Mouse (Mus musculus): ENCODE results near the gene Ccdc151. TPM values are rescaled to one million over a fixed set of nuclear protein-coding genes. Genes with fewer than 3 reads are reported as not detected.

Gene Ccdc151
- polyA plus RNA-seq, 1 experiment from 2014 or later = 2.6 TPM

DNA sequence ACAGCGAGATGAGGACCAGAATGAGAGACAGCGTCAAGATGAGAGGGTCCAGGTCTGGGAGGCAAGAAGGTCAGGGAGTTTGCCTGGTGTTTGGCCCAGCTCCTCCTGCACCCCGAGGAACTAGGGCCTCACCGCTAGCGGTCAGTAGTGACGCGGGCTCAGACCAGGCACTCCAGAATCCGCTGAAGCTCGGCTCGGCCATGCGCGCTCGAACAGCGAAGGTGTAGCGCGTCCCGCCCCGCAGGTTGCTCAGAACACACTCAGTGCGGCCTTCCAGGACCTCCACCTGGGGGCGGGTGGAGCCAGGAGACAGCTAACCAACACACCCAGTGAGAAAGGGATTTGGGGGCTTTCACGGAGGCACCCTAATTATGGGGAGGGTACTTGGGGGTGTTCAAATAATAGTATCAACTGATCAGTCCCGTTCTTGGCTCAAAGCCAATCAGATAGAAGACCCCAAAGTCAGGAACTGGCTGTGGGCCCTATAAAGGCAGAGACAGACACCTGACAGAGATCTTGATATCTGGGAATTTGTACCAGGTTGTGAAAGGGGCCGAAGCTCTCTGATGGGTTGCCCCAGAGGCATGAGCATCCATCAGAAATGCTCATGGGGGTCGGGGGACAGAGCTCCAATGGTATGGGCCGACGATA, 41.8 kb downstream of the Ccdc151 start:
- DNase-seq (ENCODE audit: low spot score) (peak; percentile 30), ATAC-seq (replicated peaks; ENCODE audit: insufficient number of reproducible peaks, low FRiP score, low TSS enrichment, low read depth) (no peak)
- 0 out of 2 replicates have a peak overlapping the region, but pooled peaks have one; percentile 10 for H3K4me3 ChIP-seq (ENCODE audit: low read depth, low read length)
- H3K9ac ChIP-seq (replicated peaks; ENCODE audit: low read length) = no peak overlapping the region
- 0 out of 2 replicates have a peak, but pooled peaks cover 2% of the 10 kb centered on the region for H3K4me1 ChIP-seq (ENCODE audit: control insufficient read depth, insufficient read depth, low read length)
- no peak overlapping the region for H3K27ac ChIP-seq (replicated peaks; ENCODE audit: low read depth, low read length)
- 7% methylated on average over 26 of the region's 26 CpGs for WGBS
- no peaks in the 10 kb centered on the region for H3K36me3 ChIP-seq (replicated peaks; ENCODE audit: control insufficient read depth, insufficient read depth, low read depth, low read length)
- peak overlapping the region; percentile 0; the same call in 1 of the 2 replicates for H3K4me2 ChIP-seq (ENCODE audit: low read depth, low read length)
- H3K27me3 ChIP-seq (ENCODE audit: control insufficient read depth, insufficient read depth, low read length) = peaks cover 33% of the 10 kb centered on the region
- no peaks in the 10 kb centered on the region for H3K9me3 ChIP-seq (replicated peaks; ENCODE audit: control insufficient read depth, low read length)

DNA sequence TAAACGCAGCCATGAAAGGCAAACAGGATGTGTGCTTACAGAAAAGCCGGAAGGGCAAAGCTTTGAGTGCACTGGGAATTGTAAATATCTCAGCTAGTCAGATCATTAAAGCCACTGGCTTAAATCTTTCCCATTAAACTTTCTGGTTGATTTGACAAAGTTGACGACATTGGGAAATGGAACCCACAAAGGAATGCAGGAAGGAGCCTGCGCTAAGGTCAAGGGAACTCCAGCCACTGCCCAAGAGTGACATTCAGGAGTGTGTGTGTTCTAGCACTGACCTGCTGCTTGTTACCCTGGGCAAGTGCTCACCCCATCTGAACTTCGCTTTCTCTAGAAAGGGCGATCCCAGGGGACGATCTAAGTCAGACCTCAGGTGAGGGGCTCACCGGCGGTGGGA, 42.3 kb downstream of the Ccdc151 start:
- Histone ChIP-seq H3K9me3 (replicated peaks; ENCODE audit: control insufficient read depth, low read length) (no peaks in the 10 kb centered on the region), H3K4me3 (ENCODE audit: low read depth, low read length) (no peak overlapping the region), H3K27me3 (ENCODE audit: control insufficient read depth, insufficient read depth, low read length) (peaks cover 33% of the 10 kb centered on the region), H3K36me3 (replicated peaks; ENCODE audit: control insufficient read depth, insufficient read depth, low read depth, low read length) (no peaks in the 10 kb centered on the region), H3K9ac (replicated peaks; ENCODE audit: low read length) (no peak overlapping the region), H3K4me1 (ENCODE audit: control insufficient read depth, insufficient read depth, low read length) (0 out of 2 replicates have a peak, but pooled peaks cover 2% of the 10 kb centered on the region), H3K4me2 (ENCODE audit: low read depth, low read length) (no peak overlapping the region), H3K27ac (replicated peaks; ENCODE audit: low read depth, low read length) (no peak overlapping the region)
- WGBS = 47% methylated on average over 9 of the region's 9 CpGs
- no peak for DNase-seq (ENCODE audit: low spot score)
- no peak for ATAC-seq (replicated peaks; ENCODE audit: insufficient number of reproducible peaks, low FRiP score, low TSS enrichment, low read depth)

DNA sequence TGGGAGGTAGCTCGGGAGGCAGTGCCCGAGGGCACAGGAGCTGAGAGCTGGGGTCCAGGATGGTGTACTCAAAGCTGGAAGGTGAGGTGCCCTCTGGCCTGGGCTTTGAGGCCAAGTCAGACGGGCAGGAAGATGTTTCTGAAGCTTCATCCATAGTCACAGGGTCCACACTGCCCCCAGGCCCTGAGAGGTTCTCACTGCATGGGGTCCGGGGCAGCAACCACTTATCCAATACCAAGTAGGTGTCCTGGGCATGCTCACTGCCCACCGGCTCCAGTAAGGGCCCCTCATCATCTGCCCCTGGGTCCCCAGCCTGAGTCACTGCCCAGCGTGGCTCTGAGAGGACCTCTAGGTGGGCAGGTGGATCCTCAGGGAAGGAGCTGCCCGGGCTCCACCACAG, 43.2 kb downstream of the Ccdc151 start:
- ATAC-seq (replicated peaks; ENCODE audit: insufficient number of reproducible peaks, low FRiP score, low TSS enrichment, low read depth) (no peak), DNase-seq (ENCODE audit: low spot score) (no peak)
- Histone ChIP-seq H3K27me3 (ENCODE audit: control insufficient read depth, insufficient read depth, low read length) (peaks cover 33% of the 10 kb centered on the region), H3K4me3 (ENCODE audit: low read depth, low read length) (no peak overlapping the region), H3K36me3 (replicated peaks; ENCODE audit: control insufficient read depth, insufficient read depth, low read depth, low read length) (no peaks in the 10 kb centered on the region), H3K9ac (replicated peaks; ENCODE audit: low read length) (no peak overlapping the region), H3K9me3 (replicated peaks; ENCODE audit: control insufficient read depth, low read length) (no peaks in the 10 kb centered on the region), H3K27ac (replicated peaks; ENCODE audit: low read depth, low read length) (no peak overlapping the region), H3K4me1 (ENCODE audit: control insufficient read depth, insufficient read depth, low read length) (0 out of 2 replicates have a peak, but pooled peaks cover 2% of the 10 kb centered on the region), H3K4me2 (ENCODE audit: low read depth, low read length) (no peak overlapping the region)
- 81% methylated on average over 7 of the region's 7 CpGs for WGBS

DNA sequence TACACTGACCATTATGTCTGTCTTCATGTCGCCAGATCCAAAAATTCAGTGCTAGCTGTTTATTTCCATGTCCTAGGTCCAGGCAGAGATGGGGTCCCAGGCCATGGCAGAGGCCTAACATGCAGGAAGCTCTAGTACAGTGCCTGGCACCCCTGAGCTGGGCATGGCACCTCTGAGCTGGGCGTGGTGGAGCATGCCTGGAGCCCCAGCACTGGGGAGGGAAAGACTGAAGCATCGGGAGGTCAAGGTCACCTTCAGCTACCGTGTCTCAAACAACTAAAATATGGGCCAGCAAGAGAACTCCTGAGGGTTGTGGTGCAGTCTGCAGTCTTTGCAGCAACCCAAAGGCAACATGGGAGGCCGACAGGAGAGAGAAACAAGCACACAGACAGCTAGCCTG, 44.1 kb downstream of the Ccdc151 start:
- no peaks in the 10 kb centered on the region for H3K36me3 ChIP-seq (replicated peaks; ENCODE audit: control insufficient read depth, insufficient read depth, low read depth, low read length)
- peaks cover 33% of the 10 kb centered on the region for H3K27me3 ChIP-seq (ENCODE audit: control insufficient read depth, insufficient read depth, low read length)
- H3K9me3 ChIP-seq (replicated peaks; ENCODE audit: control insufficient read depth, low read length) = no peaks in the 10 kb centered on the region
- 82% methylated on average over 5 of the region's 5 CpGs for WGBS
- H3K4me1 ChIP-seq (ENCODE audit: control insufficient read depth, insufficient read depth, low read length) = 0 out of 2 replicates have a peak, but pooled peaks cover 2% of the 10 kb centered on the region
- no peak overlapping the region for H3K4me2 ChIP-seq (ENCODE audit: low read depth, low read length)
- no peak overlapping the region for H3K27ac ChIP-seq (replicated peaks; ENCODE audit: low read depth, low read length)
- H3K4me3 ChIP-seq (ENCODE audit: low read depth, low read length) = no peak overlapping the region
- H3K9ac ChIP-seq (replicated peaks; ENCODE audit: low read length) = no peak overlapping the region
- ATAC-seq (replicated peaks; ENCODE audit: insufficient number of reproducible peaks, low FRiP score, low TSS enrichment, low read depth) (no peak), DNase-seq (ENCODE audit: low spot score) (no peak)

DNA sequence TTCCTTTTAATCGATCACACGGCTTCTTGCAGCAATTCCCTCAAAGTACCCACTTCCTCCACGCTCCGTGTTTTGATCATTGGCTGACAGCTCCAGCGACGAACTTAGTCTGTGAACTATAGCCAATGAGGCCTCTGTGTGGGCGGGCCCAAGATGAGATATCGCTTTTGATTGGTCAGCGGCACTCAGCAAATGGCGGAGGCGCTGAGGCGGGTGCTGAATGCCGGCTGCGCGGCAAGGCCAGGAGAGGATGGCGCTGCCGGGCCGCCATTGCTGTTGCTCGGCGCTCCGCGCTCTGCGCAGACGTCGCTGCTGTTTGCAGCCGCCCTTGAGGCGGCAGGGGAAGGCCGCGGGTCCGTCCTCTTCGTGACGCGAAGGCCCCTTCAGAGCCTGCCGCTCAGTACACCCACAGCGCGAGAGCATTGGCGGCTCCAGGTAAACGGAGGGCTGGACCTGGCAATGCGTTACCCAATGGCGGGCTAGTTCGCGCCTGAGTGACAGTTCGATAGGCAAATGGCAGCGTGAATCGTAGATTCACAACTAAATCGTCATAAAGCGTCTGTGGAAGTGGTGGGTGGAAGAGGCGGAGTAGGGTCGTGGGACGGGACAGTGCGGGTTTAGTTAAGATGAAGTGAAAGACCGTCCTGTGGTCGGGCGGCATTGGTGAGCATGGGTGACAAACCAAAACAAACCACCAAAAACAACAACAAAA, 46.7 kb downstream of the Ccdc151 start, which contains the start of gene Swsap1:
TSS of gene Swsap1 (plus strand) at position 186 of the 712 bp plus-strand sequence.
- DNase-seq (ENCODE audit: low spot score) (peak; percentile 98), ATAC-seq (replicated peaks; ENCODE audit: insufficient number of reproducible peaks, low FRiP score, low TSS enrichment, low read depth) (peak; percentile 97)
- Histone ChIP-seq H3K4me2 (ENCODE audit: low read depth, low read length) (peak within 1 kb of the TSS; percentile 46), H3K27me3 (ENCODE audit: control insufficient read depth, insufficient read depth, low read length) (peaks cover 13% of the 10 kb centered on the region), H3K4me1 (ENCODE audit: control insufficient read depth, insufficient read depth, low read length) (0 out of 2 replicates have a peak, but pooled peaks cover 2% of the 10 kb centered on the region), H3K9ac (replicated peaks; ENCODE audit: low read length) (peak within 1 kb of the TSS; percentile 83), H3K27ac (replicated peaks; ENCODE audit: low read depth, low read length) (peak within 1 kb of the TSS; percentile 73; the same call in 1 of the 2 replicates), H3K36me3 (replicated peaks; ENCODE audit: control insufficient read depth, insufficient read depth, low read depth, low read length) (no peaks in the 10 kb centered on the region), H3K9me3 (replicated peaks; ENCODE audit: control insufficient read depth, low read length) (no peaks in the 10 kb centered on the region), H3K4me3 (ENCODE audit: low read depth, low read length) (peak within 1 kb of the TSS; percentile 67)
- WGBS = under 1% methylated on average over 54 of the region's 54 CpGs

DNA sequence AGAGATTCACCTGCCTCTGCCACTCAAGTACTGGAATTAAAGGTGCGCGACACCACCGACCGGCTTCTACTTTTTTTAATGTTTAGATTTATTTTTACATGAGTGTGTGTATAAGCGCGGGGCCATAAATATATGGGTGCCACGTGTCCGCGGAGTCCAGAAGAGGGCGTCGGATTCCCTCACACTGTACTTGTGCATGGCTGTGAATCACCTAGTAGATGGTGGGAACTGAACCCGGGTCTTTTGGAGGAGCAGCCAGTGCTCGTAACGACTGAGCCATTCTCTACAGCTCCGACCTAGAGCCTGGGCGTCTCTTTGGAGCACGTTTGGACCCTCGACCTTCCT, 47.2 kb downstream of the Ccdc151 start:
- Histone ChIP-seq H3K27ac (replicated peaks; ENCODE audit: low read depth, low read length) (peak overlapping the region; percentile 73; the same call in 1 of the 2 replicates), H3K4me1 (ENCODE audit: control insufficient read depth, insufficient read depth, low read length) (no peaks in the 10 kb centered on the region), H3K9ac (replicated peaks; ENCODE audit: low read length) (peak overlapping the region; percentile 37), H3K4me3 (ENCODE audit: low read depth, low read length) (peak overlapping the region; percentile 67), H3K36me3 (replicated peaks; ENCODE audit: control insufficient read depth, insufficient read depth, low read depth, low read length) (no peaks in the 10 kb centered on the region), H3K27me3 (ENCODE audit: control insufficient read depth, insufficient read depth, low read length) (peaks cover 8% of the 10 kb centered on the region), H3K4me2 (ENCODE audit: low read depth, low read length) (peak overlapping the region; percentile 46), H3K9me3 (replicated peaks; ENCODE audit: control insufficient read depth, low read length) (no peaks in the 10 kb centered on the region)
- ATAC-seq (replicated peaks; ENCODE audit: insufficient number of reproducible peaks, low FRiP score, low TSS enrichment, low read depth) (peak; percentile 70), DNase-seq (ENCODE audit: low spot score) (no peak)
- 1% methylated on average over 18 of the region's 18 CpGs for WGBS

DNA sequence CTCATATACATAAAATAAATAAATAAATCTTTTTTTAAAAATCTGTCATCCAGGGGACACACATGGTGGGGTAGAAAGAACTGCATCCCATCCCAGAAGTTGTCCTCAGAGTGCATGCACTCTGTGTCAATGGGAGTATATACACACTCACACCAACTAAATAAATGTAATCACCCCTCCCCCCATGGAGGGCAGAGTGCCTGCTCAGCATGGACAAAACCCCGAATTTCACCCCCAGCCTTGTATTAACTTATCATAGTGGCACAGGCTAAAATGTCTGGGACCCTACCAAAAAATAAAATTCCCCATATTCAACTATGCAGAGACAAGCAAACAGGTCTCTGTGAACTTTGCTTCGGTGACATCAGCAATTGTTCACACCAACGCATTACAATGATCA, 47.8 kb downstream of the Ccdc151 start:
- H3K27me3 ChIP-seq (ENCODE audit: control insufficient read depth, insufficient read depth, low read length) = peaks cover 3% of the 10 kb centered on the region; the same call in 1 of the 2 replicates
- H3K9me3 ChIP-seq (replicated peaks; ENCODE audit: control insufficient read depth, low read length) = no peaks in the 10 kb centered on the region
- DNase-seq (ENCODE audit: low spot score) = no peak
- H3K36me3 ChIP-seq (replicated peaks; ENCODE audit: control insufficient read depth, insufficient read depth, low read depth, low read length) = no peaks in the 10 kb centered on the region
- H3K9ac ChIP-seq (replicated peaks; ENCODE audit: low read length) = no peak overlapping the region
- WGBS = 85% methylated on average over 3 of the region's 3 CpGs
- no peak overlapping the region for H3K4me3 ChIP-seq (ENCODE audit: low read depth, low read length)
- no peak overlapping the region for H3K4me2 ChIP-seq (ENCODE audit: low read depth, low read length)
- no peaks in the 10 kb centered on the region for H3K4me1 ChIP-seq (ENCODE audit: control insufficient read depth, insufficient read depth, low read length)
- ATAC-seq (replicated peaks; ENCODE audit: insufficient number of reproducible peaks, low FRiP score, low TSS enrichment, low read depth) = no peak
- H3K27ac ChIP-seq (replicated peaks; ENCODE audit: low read depth, low read length) = no peak overlapping the region

DNA sequence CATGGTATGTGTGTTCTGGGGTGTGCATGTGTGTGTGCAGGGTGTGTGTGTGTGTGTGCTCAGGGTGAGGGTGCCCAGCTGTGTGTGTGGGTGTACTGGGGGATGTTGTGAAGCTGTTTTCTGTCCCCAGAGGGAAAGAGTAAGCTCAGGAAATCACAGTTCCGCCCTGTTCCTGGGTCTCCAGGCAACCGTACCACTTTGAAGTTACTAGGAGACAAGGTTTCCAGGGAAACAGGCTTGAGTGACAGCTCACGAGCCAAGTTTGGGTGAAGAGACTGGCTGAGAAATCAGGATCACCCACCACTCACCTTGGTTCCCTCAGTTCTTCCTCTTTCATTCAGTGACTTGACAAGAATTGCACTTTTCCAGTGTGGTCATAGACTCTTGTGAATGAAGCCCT, 48.8 kb downstream of the Ccdc151 start:
- H3K9ac ChIP-seq (replicated peaks; ENCODE audit: low read length) = no peak overlapping the region
- H3K9me3 ChIP-seq (replicated peaks; ENCODE audit: control insufficient read depth, low read length) = no peaks in the 10 kb centered on the region
- no peaks in the 10 kb centered on the region for H3K27me3 ChIP-seq (ENCODE audit: control insufficient read depth, insufficient read depth, low read length)
- no peaks in the 10 kb centered on the region for H3K4me1 ChIP-seq (ENCODE audit: control insufficient read depth, insufficient read depth, low read length)
- no peak overlapping the region for H3K4me3 ChIP-seq (ENCODE audit: low read depth, low read length)
- 16% methylated on average over 3 of the region's 3 CpGs for WGBS
- H3K4me2 ChIP-seq (ENCODE audit: low read depth, low read length) = no peak overlapping the region
- H3K27ac ChIP-seq (replicated peaks; ENCODE audit: low read depth, low read length) = no peak overlapping the region
- H3K36me3 ChIP-seq (replicated peaks; ENCODE audit: control insufficient read depth, insufficient read depth, low read depth, low read length) = no peaks in the 10 kb centered on the region
- DNase-seq (ENCODE audit: low spot score) = peak; percentile 10
- ATAC-seq (replicated peaks; ENCODE audit: insufficient number of reproducible peaks, low FRiP score, low TSS enrichment, low read depth) = no peak
